Mouse (Mus musculus) T-helper 2 cell (primary cell): Measurements from ENCODE around the gene Gucy1a1.
"Not testable (repeated sequence)": the region's sequence is repeated elsewhere in the genome, so short reads cannot be mapped to it uniquely, and the experiment has no call there.

Source experiments
- in situ Hi-C: fragments of 300-600 bp; cut with MboI, MseI; formaldehyde crosslinking; loops from one replicate; pipeline ENCODE4 v1.15.1; 2025; ENCODE audit warnings: high pct_unique_total_duplicates

Gene Gucy1a1

GRCm38 (mm10) chr3:82145126-82145901, at the start of gene Gucy1a1:
Gucy1a1 (minus strand) TSS chr3:82145789.
- in situ Hi-C loops = loop anchor here (10.0 kb wide), 1 partner anchor 209 kb away; the partner anchor contains the start of gene Map9

GRCm38 (mm10) chr3:82191559-82192245, 46.1 kb upstream of the Gucy1a1 start:
- in situ Hi-C loops = no loop called here

DNA sequence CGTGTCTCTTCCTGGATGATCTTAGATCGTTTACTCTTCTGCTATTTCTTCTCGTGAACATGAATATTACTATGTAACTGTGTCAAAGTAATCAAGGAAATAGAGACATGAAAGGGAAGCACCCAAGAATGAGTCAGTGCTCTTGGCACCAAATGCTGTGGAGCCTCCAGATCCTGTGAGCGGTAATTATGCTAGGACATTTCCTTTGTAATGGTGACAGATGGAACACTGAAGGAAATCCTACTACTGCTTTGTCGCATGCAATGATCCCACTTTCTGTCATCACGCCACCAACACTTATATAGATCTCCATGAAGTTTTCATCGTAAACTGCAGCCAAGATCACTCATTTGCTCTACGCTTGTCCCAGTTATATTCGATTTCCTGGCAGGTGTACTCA, 40.0 kb upstream of the Gucy1a1 start:
- in situ Hi-C loops = no loop called here

- in situ Hi-C loops = no loop called here
Observed at GRCm38 (mm10) chr3:82181500-82181899, 35.9 kb upstream of the Gucy1a1 start.

DNA sequence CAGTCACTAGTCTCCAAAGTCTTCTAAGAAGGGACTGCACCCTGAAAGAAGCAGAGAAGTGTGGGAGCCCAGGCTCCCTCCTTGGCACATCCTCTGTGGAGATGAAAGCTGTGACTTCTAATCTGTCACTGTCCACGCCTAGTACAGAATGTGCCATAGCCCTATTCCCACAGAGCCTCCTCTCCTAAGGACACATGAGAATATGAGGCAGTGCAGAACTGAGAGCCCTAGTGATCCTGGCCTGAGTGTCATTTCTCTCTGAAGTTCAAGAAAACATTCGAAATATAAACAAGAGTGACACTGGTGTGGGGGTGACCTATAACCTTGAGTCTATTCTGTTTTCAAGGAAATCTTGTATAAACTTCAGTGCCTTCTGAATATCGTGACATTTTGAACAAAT, 34.7 kb upstream of the Gucy1a1 start:
- in situ Hi-C loops = no loop called here

DNA sequence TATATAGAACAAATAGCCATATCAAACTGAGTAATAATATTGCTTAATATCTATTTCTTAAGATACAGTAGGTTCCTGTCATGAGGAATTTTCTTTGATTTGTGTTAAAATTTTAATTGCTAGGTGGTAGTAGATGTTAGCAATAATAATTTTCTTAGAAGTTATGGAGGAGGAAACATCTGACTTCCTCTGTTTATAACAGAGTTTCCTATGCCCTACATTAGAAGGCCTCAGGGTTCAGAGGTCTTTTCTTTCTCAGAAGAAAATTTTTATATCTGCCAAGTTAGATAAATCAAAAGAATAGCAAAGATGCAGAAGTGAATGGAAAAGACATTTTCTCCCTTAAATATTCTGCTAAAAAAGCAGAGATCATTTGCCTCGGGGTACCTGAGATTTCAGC, 29.9 kb upstream of the Gucy1a1 start:
- in situ Hi-C loops = no loop called here

- in situ Hi-C loops = no loop called here
Observed at GRCm38 (mm10) chr3:82167064-82167463, 21.5 kb upstream of the Gucy1a1 start.

DNA sequence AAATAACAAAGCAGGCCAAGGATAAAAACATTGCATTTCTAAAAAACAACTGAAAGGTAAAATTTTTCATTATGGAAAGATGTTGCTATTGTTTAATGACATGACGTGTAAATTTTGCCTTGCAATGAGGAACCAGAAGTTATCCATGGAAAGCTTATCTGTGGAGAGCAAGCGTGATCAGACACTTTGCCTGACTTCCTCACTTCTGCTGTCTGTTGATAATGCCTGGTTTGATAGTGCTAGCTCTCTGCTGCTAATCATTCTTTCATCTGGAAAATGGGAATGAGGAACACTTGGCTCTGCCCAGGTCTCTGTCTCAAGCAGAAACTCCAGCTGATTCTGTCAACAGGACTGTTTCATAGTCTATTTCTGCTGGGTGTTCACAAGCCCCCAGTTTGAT, 20.3 kb upstream of the Gucy1a1 start:
- in situ Hi-C loops = no loop called here

DNA sequence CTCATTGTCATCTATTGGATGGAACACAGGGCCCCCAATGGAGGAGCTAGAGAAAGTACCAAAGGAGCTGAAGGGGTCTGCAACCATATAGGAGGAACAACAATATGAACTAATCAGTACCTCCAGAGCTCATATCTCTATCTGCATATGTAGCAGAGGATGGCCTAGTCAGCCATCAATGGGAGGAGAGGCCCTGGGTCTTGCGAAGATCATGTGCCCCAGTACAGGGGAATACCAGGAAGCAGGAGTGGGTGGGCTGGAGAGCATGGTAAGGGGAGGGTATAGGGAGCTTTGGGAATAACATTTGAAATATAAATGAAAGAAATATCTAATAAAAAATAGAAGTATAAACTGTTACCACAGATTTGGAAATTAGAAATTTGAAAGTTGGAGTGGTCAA, 17.4 kb upstream of the Gucy1a1 start:
- in situ Hi-C loops = not testable (repeated sequence)

DNA sequence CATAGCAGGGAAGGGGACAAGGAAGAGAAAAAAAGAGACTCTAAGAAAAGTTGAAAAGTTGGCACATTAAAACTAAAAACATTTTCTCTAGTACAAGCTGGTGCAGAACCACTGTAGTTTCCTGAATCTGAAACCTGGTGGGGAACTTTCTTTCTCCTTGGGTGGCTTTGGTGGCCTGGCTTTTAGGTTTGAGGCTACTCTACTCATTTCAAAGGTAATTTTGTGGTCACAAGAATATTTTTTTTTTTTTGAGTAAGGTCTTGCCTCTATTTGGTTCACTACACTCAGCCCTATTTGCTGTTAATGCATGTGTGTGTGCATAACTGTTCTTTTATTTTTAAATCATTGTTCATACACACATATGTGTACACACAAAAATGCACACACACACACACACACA, 389 bp upstream of the Gucy1a1 start:
- in situ Hi-C loops = loop anchor here (10.0 kb wide), 1 partner anchor 209 kb away; the partner anchor contains the start of gene Map9

- in situ Hi-C loops = loop anchor here (10.0 kb wide), 1 partner anchor 210 kb away; the partner anchor contains the start of gene Map9
Observed at GRCm38 (mm10) chr3:82144725-82145125, 864 bp downstream of the Gucy1a1 start.

DNA sequence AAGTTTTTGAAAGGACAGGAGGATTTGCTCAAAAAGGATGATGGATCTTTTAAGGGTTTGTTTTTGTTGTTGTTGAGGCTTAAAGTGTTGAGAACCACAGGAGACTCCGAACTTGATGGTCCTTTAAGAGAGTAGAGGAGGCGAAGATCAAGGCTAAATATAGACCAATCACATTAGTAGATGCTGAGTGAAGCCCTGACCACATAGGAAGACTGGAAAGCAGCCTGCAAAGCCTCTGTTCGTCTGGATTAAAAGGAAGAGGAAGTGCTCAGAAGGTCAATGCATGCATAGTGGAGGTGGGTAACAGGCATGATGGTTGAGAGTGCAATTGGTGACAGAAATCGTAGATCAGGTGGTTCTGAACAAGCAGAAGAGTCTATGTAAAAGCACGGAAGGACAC, 4.8 kb downstream of the Gucy1a1 start:
- in situ Hi-C loops = loop anchor here (10.0 kb wide), 1 partner anchor 214 kb away; the partner anchor contains the start of gene Map9

GRCm38 (mm10) chr3:82138002-82138667, 7.5 kb downstream of the Gucy1a1 start:
- in situ Hi-C loops = no loop called here

- in situ Hi-C loops = no loop called here
Observed at GRCm38 (mm10) chr3:82135483-82135882, 10.1 kb downstream of the Gucy1a1 start.

- in situ Hi-C loops = no loop called here
Observed at GRCm38 (mm10) chr3:82129258-82129657, 16.3 kb downstream of the Gucy1a1 start.

GRCm38 (mm10) chr3:82124567-82124966, 21.0 kb downstream of the Gucy1a1 start:
- in situ Hi-C loops = no loop called here

- in situ Hi-C loops = no loop called here
Observed at GRCm38 (mm10) chr3:82118916-82119315, 26.7 kb downstream of the Gucy1a1 start.

DNA sequence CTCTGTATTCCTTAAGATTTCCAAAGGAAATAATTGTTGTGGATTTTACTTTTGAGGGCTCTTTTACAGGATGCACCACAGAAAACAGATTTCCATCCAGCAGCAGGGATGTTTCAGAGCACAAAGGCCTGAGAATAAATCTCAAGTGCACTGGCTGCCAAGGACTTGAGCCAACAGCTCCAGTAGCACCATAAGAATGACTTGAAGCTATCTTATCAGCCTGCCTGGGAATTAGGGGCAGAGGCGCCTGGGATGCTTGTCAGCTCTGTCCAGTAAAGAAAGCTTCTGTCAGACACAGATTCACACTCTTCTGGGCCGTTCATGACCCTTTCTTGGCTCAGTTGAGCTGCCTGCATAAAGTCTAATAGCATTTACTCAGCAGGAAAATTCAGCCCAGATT, 33.1 kb downstream of the Gucy1a1 start:
- in situ Hi-C loops = no loop called here

- in situ Hi-C loops = no loop called here
Observed at GRCm38 (mm10) chr3:82111986-82112385, 33.6 kb downstream of the Gucy1a1 start.

GRCm38 (mm10) chr3:82108951-82109350, 36.6 kb downstream of the Gucy1a1 start:
- in situ Hi-C loops = no loop called here

DNA sequence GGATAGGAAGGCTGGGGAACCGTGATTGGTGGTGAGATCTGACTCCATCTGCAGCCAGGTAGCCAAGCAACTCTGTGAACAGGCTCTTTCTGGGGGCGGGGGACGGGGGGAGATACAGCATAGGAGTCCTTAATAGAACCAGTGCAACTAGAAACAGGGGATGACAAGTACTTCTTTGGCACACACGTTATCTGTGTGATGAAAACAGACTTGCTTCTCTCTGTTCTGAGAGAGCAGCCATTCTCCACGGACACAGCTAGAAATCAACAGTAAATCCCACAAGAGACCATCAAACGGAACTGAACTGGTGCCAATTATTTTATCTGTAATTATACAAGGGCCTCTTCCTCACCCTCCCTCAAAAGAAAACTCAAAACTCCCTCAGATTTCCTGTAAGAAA, 41.4 kb downstream of the Gucy1a1 start:
- in situ Hi-C loops = no loop called here

DNA sequence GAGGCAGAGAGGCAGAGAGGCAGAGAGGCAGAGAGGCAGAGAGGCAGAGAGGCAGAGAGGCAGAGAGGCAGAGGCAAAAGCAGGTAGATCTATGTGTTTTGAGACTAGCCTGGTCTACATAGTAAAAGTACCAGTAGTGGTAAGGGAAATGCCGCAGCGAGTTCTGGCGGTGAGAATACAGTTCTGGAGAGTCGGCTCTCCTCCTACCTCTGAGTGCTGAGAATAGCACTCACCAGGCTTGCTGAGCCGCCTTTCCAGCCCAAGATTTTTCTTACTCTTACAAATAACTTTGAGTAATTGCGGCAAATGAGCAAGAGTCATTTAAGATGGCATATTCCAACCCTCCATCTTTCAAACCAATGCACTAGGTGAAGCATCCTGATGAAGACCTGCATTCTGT, 46.5 kb downstream of the Gucy1a1 start:
- in situ Hi-C loops = no loop called here
